Mouse (Mus musculus): ENCODE data around the gene Acp1.

GRCm38 (mm10) chr12:30856172-30856571 is 55.2 kb downstream of the Acp1 start:
- no peak for TF ChIP-seq CTCF (IDR thresholded peaks at IDR 0.05; ENCODE audit: insufficient read depth, low read length)
- no peak for TF ChIP-seq POLR2A (IDR thresholded peaks at IDR 0.05; ENCODE audit: borderline replicate concordance, extremely low read depth, low read depth, low read length)
